Mouse (Mus musculus) heart, adult 9 months (tissue): ENCODE results near the gene Dao.

Source experiments
- DNase-seq, 2 experiments: peaks; one replicate each; pipeline ENCODE4 v3.0.0; 2022; ENCODE audit warnings: low spot score in 2 of 2

Dao gene

GRCm38 (mm10) chr5:114070858-114071257 is 67.4 kb downstream of the Dao start:
- DNase-seq, result no peak

- no peak for DNase-seq
Observed at GRCm38 (mm10) chr5:114072262-114072661, 68.8 kb downstream of the Dao start.
